Mouse (Mus musculus) forebrain, embryonic 15.5 days (tissue): ENCODE data around the gene Mettl2. TPM values are rescaled to one million over a fixed set of nuclear protein-coding genes. Genes with fewer than 3 reads are reported as not detected.
A peak's percentile ranks its signal among the peaks of the same experiment; 100 is the strongest.

ENCODE experiments used
- ATAC-seq: fragments of 200-750 bp; cut with Nextera tagmentation; replicated peaks from 2 replicates; pipeline ENCODE4 v1.8.0; 2017; ENCODE audit warnings: mild to moderate bottlenecking, moderate TSS enrichment, moderate library complexity
- H3K27ac ChIP-seq: fragments of 300-500 bp; sonication (generic); replicated peaks from 2 replicates; pipeline ENCODE4 v1.5.1; 2015; ENCODE audit warnings: mild to moderate bottlenecking, inconsistent platforms
- H3K27me3 ChIP-seq: fragments of 300-500 bp; sonication (generic); 2 replicates; pipeline ENCODE4 v1.6.1; 2015; ENCODE audit warnings: inconsistent platforms
- H3K36me3 ChIP-seq: fragments of 300-500 bp; sonication (generic); 2 replicates; pipeline ENCODE4 v1.6.1; 2015; ENCODE audit warnings: mild to moderate bottlenecking, inconsistent platforms
- H3K4me1 ChIP-seq: fragments of 300-500 bp; sonication (generic); 2 replicates; pipeline ENCODE4 v1.6.1; 2015; ENCODE audit warnings: inconsistent platforms
- H3K4me2 ChIP-seq: fragments of 300-500 bp; sonication (generic); replicated peaks from 2 replicates; pipeline ENCODE4 v1.6.1; 2015; ENCODE audit warnings: mild to moderate bottlenecking, inconsistent platforms
- H3K4me3 ChIP-seq: fragments of 300-500 bp; sonication (generic); 2 replicates; pipeline ENCODE4 v1.5.1; 2015; ENCODE audit warnings: mild to moderate bottlenecking, inconsistent platforms
- H3K9ac ChIP-seq: fragments of 300-500 bp; sonication (generic); replicated peaks from 2 replicates; pipeline ENCODE4 v1.6.1; 2015; ENCODE audit warnings: mild to moderate bottlenecking, inconsistent platforms
- H3K9me3 ChIP-seq: fragments of 300-500 bp; sonication (generic); 2 replicates; pipeline ENCODE4 v1.6.1; 2016; ENCODE audit warnings: inconsistent platforms
- WGBS: fragments of 180-500 bp; shearing (Covaris S2); methylation state at CpG from one replicate; pipeline ENCODE4 v1.1.7; 2015; ENCODE audit warnings: mixed read lengths; 5-methylcytosine and 5-hydroxymethylcytosine counted together
- polyA plus RNA-seq: library from polyadenylated mRNA; unstranded; fragments of >200 nt; fragmentation: Nextera tagmentation; extraction: Ambion mirVana; gene quantifications from 2 replicates; pipeline ENCODE4 v1.2.1, GENCODE M21; 2015

The Mettl2 gene
- polyA plus RNA-seq, 1 experiment from 2014 or later, result 30.6 TPM

GRCm38 (mm10) chr11:105144084-105144483 lies 17.9 kb downstream of the Mettl2 start:
- Histone ChIP-seq H3K27ac (no peak overlapping the region), H3K4me3 (no peak overlapping the region), H3K9me3 (no peaks in the 10 kb centered on the region), H3K9ac (no peak overlapping the region), H3K27me3 (no peaks in the 10 kb centered on the region), H3K4me2 (no peak overlapping the region), H3K4me1 (no peaks in the 10 kb centered on the region), H3K36me3 (peaks cover 19% of the 10 kb centered on the region)
- WGBS, result 90% methylated on average over 3 of the region's 3 CpGs
- no peak for ATAC-seq

- no peaks in the 10 kb centered on the region for H3K4me1 ChIP-seq
- no peak overlapping the region for H3K4me3 ChIP-seq
- peaks cover 13% of the 10 kb centered on the region for H3K36me3 ChIP-seq
- no peak overlapping the region for H3K4me2 ChIP-seq
- H3K9me3 ChIP-seq, result no peaks in the 10 kb centered on the region
- H3K9ac ChIP-seq, result no peak overlapping the region
- no peak for ATAC-seq
- 84% methylated on average over 11 of the region's 11 CpGs for WGBS
- H3K27ac ChIP-seq, result no peak overlapping the region
- H3K27me3 ChIP-seq, result no peaks in the 10 kb centered on the region
These were observed 18.4 kb downstream of the Mettl2 start for GRCm38 (mm10) chr11:105144508-105145210.

GRCm38 (mm10) chr11:105145211-105145610 lies 19.0 kb downstream of the Mettl2 start:
- Histone ChIP-seq H3K4me2 (no peak overlapping the region), H3K4me3 (no peak overlapping the region), H3K36me3 (peaks cover 8% of the 10 kb centered on the region; the same call in 1 of the 2 replicates), H3K9me3 (no peaks in the 10 kb centered on the region), H3K4me1 (no peaks in the 10 kb centered on the region), H3K9ac (no peak overlapping the region), H3K27me3 (no peaks in the 10 kb centered on the region), H3K27ac (no peak overlapping the region)
- 89% methylated on average over 10 of the region's 10 CpGs for WGBS
- no peak for ATAC-seq

GRCm38 (mm10) chr11:105146593-105146992 lies 20.4 kb downstream of the Mettl2 start, which contains the start of gene Gm10842:
Gene Gm10842, plus strand, starts transcription at chr11:105146893.
- no peaks in the 10 kb centered on the region for H3K27me3 ChIP-seq
- H3K4me1 ChIP-seq, result no peaks in the 10 kb centered on the region
- no peak within 1 kb of the TSS for H3K4me2 ChIP-seq
- H3K9ac ChIP-seq, result no peak within 1 kb of the TSS
- no peak within 1 kb of the TSS for H3K4me3 ChIP-seq
- 70% methylated on average over 3 of the region's 3 CpGs for WGBS
- no peak within 1 kb of the TSS for H3K27ac ChIP-seq
- H3K36me3 ChIP-seq, result no peaks in the 10 kb centered on the region
- H3K9me3 ChIP-seq, result no peaks in the 10 kb centered on the region
- ATAC-seq, result no peak

- Histone ChIP-seq H3K9ac (no peak overlapping the region), H3K27me3 (no peaks in the 10 kb centered on the region), H3K4me1 (0 out of 2 replicates have a peak, but pooled peaks cover 4% of the 10 kb centered on the region), H3K36me3 (no peaks in the 10 kb centered on the region), H3K9me3 (no peaks in the 10 kb centered on the region), H3K4me3 (no peak overlapping the region), H3K4me2 (no peak overlapping the region), H3K27ac (no peak overlapping the region)
- 82% methylated on average over 3 of the region's 3 CpGs for WGBS
- no peak for ATAC-seq
These were observed 23.1 kb downstream of the Mettl2 start for GRCm38 (mm10) chr11:105149353-105149752.

- no peak for ATAC-seq
- no peak overlapping the region for H3K4me2 ChIP-seq
- no peak overlapping the region for H3K27ac ChIP-seq
- no peaks in the 10 kb centered on the region for H3K27me3 ChIP-seq
- H3K9me3 ChIP-seq, result no peaks in the 10 kb centered on the region
- no peak overlapping the region for H3K9ac ChIP-seq
- H3K4me1 ChIP-seq, result 0 out of 2 replicates have a peak, but pooled peaks cover 4% of the 10 kb centered on the region
- WGBS, result 69% methylated on average over 1 of the region's 1 CpGs
- no peak overlapping the region for H3K4me3 ChIP-seq
- no peaks in the 10 kb centered on the region for H3K36me3 ChIP-seq
These were observed 23.5 kb downstream of the Mettl2 start for GRCm38 (mm10) chr11:105149766-105150165.

- H3K9ac ChIP-seq, result no peak overlapping the region
- 57% methylated on average over 4 of the region's 4 CpGs for WGBS
- H3K4me1 ChIP-seq, result 0 out of 2 replicates have a peak, but pooled peaks cover 4% of the 10 kb centered on the region
- no peak for ATAC-seq
- no peaks in the 10 kb centered on the region for H3K36me3 ChIP-seq
- no peaks in the 10 kb centered on the region for H3K9me3 ChIP-seq
- H3K27me3 ChIP-seq, result no peaks in the 10 kb centered on the region
- no peak overlapping the region for H3K4me3 ChIP-seq
- H3K27ac ChIP-seq, result no peak overlapping the region
- no peak overlapping the region for H3K4me2 ChIP-seq
These were observed 24.5 kb downstream of the Mettl2 start for GRCm38 (mm10) chr11:105150691-105151090.

- no peak overlapping the region for H3K9ac ChIP-seq
- ATAC-seq, result no peak
These were observed 25.2 kb downstream of the Mettl2 start for GRCm38 (mm10) chr11:105151226-105152016.

GRCm38 (mm10) chr11:105152017-105152300 lies 25.7 kb downstream of the Mettl2 start:
- 65% methylated on average over 4 of the region's 4 CpGs for WGBS
- Histone ChIP-seq H3K36me3 (no peaks in the 10 kb centered on the region), H3K4me3 (no peak overlapping the region), H3K4me1 (0 out of 2 replicates have a peak, but pooled peaks cover 4% of the 10 kb centered on the region), H3K9me3 (no peaks in the 10 kb centered on the region), H3K27me3 (no peaks in the 10 kb centered on the region), H3K9ac (no peak overlapping the region), H3K4me2 (no peak overlapping the region), H3K27ac (no peak overlapping the region)
- no peak for ATAC-seq

More at GRCm38 (mm10) chr11:105151226-105152016, 25.2 kb downstream of the Mettl2 start:
- H3K27me3 ChIP-seq, result no peaks in the 10 kb centered on the region
- H3K4me3 ChIP-seq, result no peak overlapping the region
- no peaks in the 10 kb centered on the region for H3K9me3 ChIP-seq
- 0 out of 2 replicates have a peak, but pooled peaks cover 4% of the 10 kb centered on the region for H3K4me1 ChIP-seq
- no peaks in the 10 kb centered on the region for H3K36me3 ChIP-seq
- peak overlapping the region; percentile 12; the same call in 1 of the 2 replicates for H3K4me2 ChIP-seq
- H3K27ac ChIP-seq, result no peak overlapping the region
- 32% methylated on average over 18 of the region's 19 CpGs for WGBS

GRCm38 (mm10) chr11:105152357-105152899 lies 26.2 kb downstream of the Mettl2 start:
- Histone ChIP-seq H3K27ac (no peak overlapping the region), H3K4me3 (no peak overlapping the region), H3K4me2 (no peak overlapping the region), H3K4me1 (0 out of 2 replicates have a peak, but pooled peaks cover 4% of the 10 kb centered on the region), H3K27me3 (no peaks in the 10 kb centered on the region), H3K9me3 (no peaks in the 10 kb centered on the region), H3K9ac (no peak overlapping the region), H3K36me3 (no peaks in the 10 kb centered on the region)
- WGBS, result 87% methylated on average over 11 of the region's 11 CpGs
- ATAC-seq, result no peak

- Histone ChIP-seq H3K4me3 (no peak overlapping the region), H3K36me3 (no peaks in the 10 kb centered on the region), H3K4me2 (no peak overlapping the region), H3K27me3 (no peaks in the 10 kb centered on the region), H3K27ac (no peak overlapping the region), H3K4me1 (0 out of 2 replicates have a peak, but pooled peaks cover 4% of the 10 kb centered on the region), H3K9me3 (no peaks in the 10 kb centered on the region), H3K9ac (no peak overlapping the region)
- 34% methylated on average over 12 of the region's 12 CpGs for WGBS
- no peak for ATAC-seq
These were observed 27.0 kb downstream of the Mettl2 start for GRCm38 (mm10) chr11:105153068-105153833.
